Mouse (Mus musculus) lung, adult 2 months (tissue): ENCODE measurements at regions not wholly inside any gene's neighbourhood (a gene's known extent, or its start where the extent isn't known, plus 50 kb on each side); places are given as distances from the start of the nearest gene placed in this dataset.

Source experiments
- CTCF ChIP-seq: fragments of 200-500 bp; IDR thresholded peaks from 2 replicates; pipeline ENCODE4 v1.5.1; 2011; ENCODE audit warnings: mild to moderate bottlenecking, low read length, control low read depth; ENCODE audit not compliant: insufficient read depth
- POLR2A ChIP-seq: fragments of 200-500 bp; IDR thresholded peaks from 2 replicates; pipeline ENCODE4 v1.6.1; 2011; ENCODE audit warnings: low read depth, mild to moderate bottlenecking, control low read depth, low read length, borderline replicate concordance; ENCODE audit errors: extremely low read depth

GRCm38 (mm10) chr10:14234005-14234602 is 268.2 kb downstream of the Hivep2 start:
- TF ChIP-seq CTCF = no peak
- no peak for TF ChIP-seq POLR2A
